Mouse (Mus musculus) liver, adult 2 months (tissue): Measurements from ENCODE around the gene Gm10721.
"Not testable (repeated sequence)": the region's sequence is repeated elsewhere in the genome, so short reads cannot be mapped to it uniquely, and the experiment has no call there.

Experiments used
- CTCF ChIP-seq: fragments of 200-500 bp; IDR thresholded peaks from 2 replicates; pipeline ENCODE4 v1.5.1; 2011; ENCODE audit warnings: low read depth, low read length, control low read depth
- POLR2A ChIP-seq: fragments of 200-500 bp; IDR thresholded peaks from 2 replicates; pipeline ENCODE4 v1.6.1; 2011; ENCODE audit warnings: low read length, control low read depth; ENCODE audit not compliant: insufficient read depth; ENCODE audit errors: extremely low read depth

DNA sequence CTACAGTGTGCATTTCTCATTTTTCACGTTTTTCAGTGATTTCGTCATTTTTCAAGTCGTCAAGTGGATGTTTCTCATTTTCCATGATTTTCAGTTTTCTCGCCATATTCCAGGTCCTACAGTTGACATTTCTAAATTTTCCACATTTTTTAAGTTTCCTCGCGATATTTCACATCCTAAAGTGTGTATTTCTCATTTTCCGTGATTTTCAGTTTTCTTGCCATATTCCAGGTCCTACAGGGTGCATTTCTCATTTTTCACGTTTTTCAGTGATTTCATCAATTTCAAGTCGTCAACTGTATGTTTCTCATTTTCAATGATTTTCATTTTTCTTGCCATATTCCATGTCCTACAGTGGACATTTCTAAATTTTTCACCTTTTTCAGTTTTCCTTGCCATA lies 2.4 kb downstream of the Gm10721 start, which contains the start of gene Gm10720:
- TF ChIP-seq CTCF, POLR2A: not testable (repeated sequence)
